Mouse (Mus musculus) forebrain, embryonic 13.5 days (tissue): ENCODE results near the gene Erg28. TPM values are rescaled to one million over a fixed set of nuclear protein-coding genes. Genes with fewer than 3 reads are reported as not detected.

Experiments
- ATAC-seq: fragments of 200-750 bp; cut with Nextera tagmentation; 2 replicates; pipeline ENCODE4 v1.8.0; 2017
- H3K27ac ChIP-seq: fragments of 300-500 bp; sonication (generic); 2 replicates; pipeline ENCODE4 v1.5.1; 2015; ENCODE audit warnings: inconsistent platforms, mild to moderate bottlenecking, moderate library complexity
- H3K27me3 ChIP-seq: fragments of 300-500 bp; sonication (generic); 2 replicates; pipeline ENCODE4 v1.6.1; 2015; ENCODE audit warnings: mild to moderate bottlenecking, inconsistent platforms
- H3K36me3 ChIP-seq: fragments of 300-500 bp; sonication (generic); 2 replicates; pipeline ENCODE4 v1.6.1; 2015; ENCODE audit warnings: mild to moderate bottlenecking, inconsistent platforms; ENCODE audit not compliant: poor library complexity, severe bottlenecking
- H3K4me1 ChIP-seq: fragments of 300-500 bp; sonication (generic); 2 replicates; pipeline ENCODE4 v1.6.1; 2015; ENCODE audit warnings: inconsistent platforms
- H3K4me2 ChIP-seq: fragments of 300-500 bp; sonication (generic); 2 replicates; pipeline ENCODE4 v1.6.1; 2015; ENCODE audit warnings: inconsistent platforms, mild to moderate bottlenecking, moderate library complexity
- H3K4me3 ChIP-seq: fragments of 300-500 bp; sonication (generic); 2 replicates; pipeline ENCODE4 v1.5.1; 2015; ENCODE audit warnings: mild to moderate bottlenecking, inconsistent platforms
- H3K9ac ChIP-seq: fragments of 300-500 bp; sonication (generic); 2 replicates; pipeline ENCODE4 v1.6.1; 2015; ENCODE audit warnings: mild to moderate bottlenecking, inconsistent platforms
- H3K9me3 ChIP-seq: fragments of 300-500 bp; sonication (generic); replicated peaks from 2 replicates; pipeline ENCODE4 v1.6.1; 2016; ENCODE audit warnings: inconsistent platforms
- WGBS: fragments of 180-500 bp; shearing (Covaris S2); methylation state at CpG from one replicate; pipeline ENCODE4 v1.1.7; 2015; 5-methylcytosine and 5-hydroxymethylcytosine counted together
- polyA plus RNA-seq: library from polyadenylated mRNA; unstranded; fragments of >200 nt; fragmentation: Nextera tagmentation; extraction: Ambion mirVana; gene quantifications from 2 replicates; pipeline ENCODE4 v1.2.1, GENCODE M21; 2015

The Erg28 gene
- polyA plus RNA-seq, 1 experiment from 2014 or later, result 98.5 TPM

GRCm38 (mm10) chr12:85810959-85811358 is 13.4 kb downstream of the Erg28 start:
- Histone ChIP-seq H3K4me2 (no peak overlapping the region), H3K27ac (no peak overlapping the region), H3K4me1 (no peaks in the 10 kb centered on the region), H3K9me3 (no peaks in the 10 kb centered on the region), H3K36me3 (peaks cover 51% of the 10 kb centered on the region), H3K4me3 (no peak overlapping the region), H3K27me3 (no peaks in the 10 kb centered on the region), H3K9ac (no peak overlapping the region)
- no peak for ATAC-seq

DNA sequence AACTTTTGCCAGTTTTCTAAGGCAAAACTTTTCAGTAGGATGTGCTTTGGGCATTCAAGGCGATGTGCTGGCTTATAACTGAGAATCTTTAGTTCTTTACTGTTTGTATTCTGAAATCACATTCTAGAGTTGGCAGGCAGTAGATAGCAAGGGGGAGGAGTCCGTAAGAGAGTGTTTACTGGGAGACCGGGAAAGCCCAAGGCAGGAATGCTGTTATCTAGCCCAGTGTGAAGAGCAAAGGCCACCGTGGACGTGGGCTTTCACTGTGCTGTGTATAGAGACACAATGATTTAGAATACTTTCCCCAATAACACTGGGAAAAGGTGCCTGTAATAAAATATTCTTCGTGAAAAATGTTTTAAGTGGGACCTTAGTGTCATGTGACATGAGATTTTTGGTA is 14.6 kb downstream of the Erg28 start:
- H3K9me3 ChIP-seq, result no peaks in the 10 kb centered on the region
- WGBS, result 78% methylated on average over 6 of the region's 6 CpGs
- no peak overlapping the region for H3K9ac ChIP-seq
- no peaks in the 10 kb centered on the region for H3K27me3 ChIP-seq
- peaks cover 41% of the 10 kb centered on the region for H3K36me3 ChIP-seq
- no peak for ATAC-seq
- H3K27ac ChIP-seq, result no peak overlapping the region
- H3K4me3 ChIP-seq, result no peak overlapping the region
- H3K4me1 ChIP-seq, result no peaks in the 10 kb centered on the region
- H3K4me2 ChIP-seq, result no peak overlapping the region

- WGBS, result 74% methylated on average over 9 of the region's 9 CpGs
- no peaks in the 10 kb centered on the region for H3K4me1 ChIP-seq
Observed at GRCm38 (mm10) chr12:85800031-85800430, 24.3 kb downstream of the Erg28 start.

GRCm38 (mm10) chr12:85795551-85795950 is 28.8 kb downstream of the Erg28 start:
- Histone ChIP-seq H3K4me3 (no peak overlapping the region), H3K9me3 (no peaks in the 10 kb centered on the region), H3K27me3 (no peaks in the 10 kb centered on the region), H3K4me1 (no peaks in the 10 kb centered on the region), H3K4me2 (no peak overlapping the region), H3K36me3 (no peaks in the 10 kb centered on the region), H3K9ac (no peak overlapping the region), H3K27ac (no peak overlapping the region)
- ATAC-seq, result no peak
- 65% methylated on average over 1 of the region's 1 CpGs for WGBS

More at GRCm38 (mm10) chr12:85800031-85800430, 24.3 kb downstream of the Erg28 start:
- Histone ChIP-seq H3K27me3 (no peaks in the 10 kb centered on the region), H3K9ac (no peak overlapping the region), H3K4me2 (no peak overlapping the region), H3K4me3 (no peak overlapping the region), H3K27ac (no peak overlapping the region), H3K36me3 (no peaks in the 10 kb centered on the region), H3K9me3 (no peaks in the 10 kb centered on the region)
- no peak for ATAC-seq

GRCm38 (mm10) chr12:85794094-85794493 is 30.3 kb downstream of the Erg28 start:
- Histone ChIP-seq H3K9me3 (no peaks in the 10 kb centered on the region), H3K4me2 (no peak overlapping the region), H3K4me3 (no peak overlapping the region), H3K9ac (no peak overlapping the region), H3K27me3 (no peaks in the 10 kb centered on the region), H3K4me1 (no peaks in the 10 kb centered on the region), H3K36me3 (no peaks in the 10 kb centered on the region), H3K27ac (no peak overlapping the region)
- 89% methylated on average over 2 of the region's 2 CpGs for WGBS
- no peak for ATAC-seq

DNA sequence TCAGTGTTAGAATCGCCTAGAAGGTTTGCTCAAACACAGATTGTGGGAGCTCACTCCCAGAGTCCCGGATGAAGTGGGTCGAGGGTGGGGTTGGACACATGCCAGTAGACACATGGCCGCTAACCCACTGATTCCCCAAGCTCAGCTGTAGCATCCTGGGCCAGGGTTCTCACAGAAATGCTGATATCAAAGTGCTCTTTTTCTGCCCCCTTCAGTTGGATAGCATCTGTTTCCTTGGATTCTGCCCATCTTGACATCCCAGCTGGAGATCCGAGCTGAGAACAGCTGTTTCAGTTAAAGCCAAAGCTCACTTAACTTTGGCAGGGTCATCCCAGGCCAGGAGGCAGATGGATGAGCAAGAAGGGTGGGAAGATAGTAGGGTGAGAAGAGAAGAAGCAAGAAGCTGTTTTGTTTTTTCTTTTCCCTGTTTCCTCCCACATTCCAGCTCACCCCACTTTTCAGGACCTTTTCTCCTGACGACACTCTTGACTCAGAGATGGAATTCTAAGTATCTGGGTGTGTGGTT is 31.5 kb downstream of the Erg28 start:
- no peaks in the 10 kb centered on the region for H3K4me1 ChIP-seq

DNA sequence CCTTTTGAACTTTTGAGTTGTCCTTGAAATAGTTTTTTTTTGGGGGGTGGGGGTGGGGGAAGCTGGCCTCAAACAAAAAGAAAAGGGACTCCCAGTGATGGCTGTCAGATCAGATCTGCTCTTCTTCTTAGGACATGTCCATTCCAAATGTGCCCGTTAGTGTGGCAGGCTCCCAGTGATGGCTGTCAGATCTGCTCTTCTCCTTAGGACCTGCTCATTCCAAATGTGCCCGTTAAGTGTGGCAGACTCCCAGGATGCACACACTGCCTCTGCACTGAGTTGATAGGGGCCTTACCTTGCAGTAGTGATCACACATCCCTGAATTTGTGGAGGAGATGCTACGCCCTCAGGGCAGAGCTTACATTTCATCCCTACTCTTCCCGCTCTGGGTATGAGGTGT is 32.2 kb downstream of the Erg28 start:
- no peaks in the 10 kb centered on the region for H3K9me3 ChIP-seq
- no peak overlapping the region for H3K9ac ChIP-seq
- ATAC-seq, result no peak
- no peaks in the 10 kb centered on the region for H3K4me1 ChIP-seq
- H3K4me2 ChIP-seq, result no peak overlapping the region
- WGBS, result 84% methylated on average over 4 of the region's 4 CpGs
- H3K4me3 ChIP-seq, result no peak overlapping the region
- H3K27me3 ChIP-seq, result no peaks in the 10 kb centered on the region
- no peaks in the 10 kb centered on the region for H3K36me3 ChIP-seq
- no peak overlapping the region for H3K27ac ChIP-seq

More for the DNA sequence above, 31.5 kb downstream of the Erg28 start:
- Histone ChIP-seq H3K4me3 (no peak overlapping the region), H3K27me3 (no peaks in the 10 kb centered on the region), H3K9me3 (no peaks in the 10 kb centered on the region), H3K36me3 (no peaks in the 10 kb centered on the region), H3K27ac (no peak overlapping the region), H3K4me2 (no peak overlapping the region), H3K9ac (no peak overlapping the region)
- no peak for ATAC-seq
- WGBS, result 74% methylated on average over 6 of the region's 6 CpGs

- no peak overlapping the region for H3K4me3 ChIP-seq
- H3K4me2 ChIP-seq, result no peak overlapping the region
Observed at GRCm38 (mm10) chr12:85784916-85785815, 39.2 kb downstream of the Erg28 start.

DNA sequence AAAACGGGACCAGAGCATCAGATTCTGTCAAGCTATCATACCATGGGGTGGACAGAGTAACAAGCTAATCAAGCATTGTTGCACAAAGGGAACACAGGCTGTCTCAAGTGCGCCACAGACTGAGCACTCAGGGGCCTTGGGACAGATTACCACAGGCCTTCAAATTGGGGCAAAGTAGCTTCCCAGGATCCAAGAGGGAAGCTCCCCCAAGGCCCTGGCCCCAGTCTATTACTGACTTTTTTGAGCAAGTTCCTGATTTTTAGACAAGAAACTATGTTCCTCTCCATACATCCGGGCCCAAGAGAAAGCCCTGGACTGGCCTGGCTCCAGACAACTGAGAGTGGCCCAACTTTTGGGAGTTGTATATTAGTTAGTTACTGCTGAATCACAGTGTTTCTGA is 42.7 kb downstream of the Erg28 start:
- no peak overlapping the region for H3K4me3 ChIP-seq
- no peak for ATAC-seq
- H3K36me3 ChIP-seq, result no peaks in the 10 kb centered on the region
- 85% methylated on average over 3 of the region's 3 CpGs for WGBS
- H3K4me2 ChIP-seq, result no peak overlapping the region
- H3K27ac ChIP-seq, result no peak overlapping the region
- H3K27me3 ChIP-seq, result no peaks in the 10 kb centered on the region
- no peak overlapping the region for H3K9ac ChIP-seq
- no peaks in the 10 kb centered on the region for H3K9me3 ChIP-seq
- H3K4me1 ChIP-seq, result no peaks in the 10 kb centered on the region

More at GRCm38 (mm10) chr12:85784916-85785815, 39.2 kb downstream of the Erg28 start:
- Histone ChIP-seq H3K4me1 (no peaks in the 10 kb centered on the region), H3K36me3 (no peaks in the 10 kb centered on the region), H3K9me3 (no peaks in the 10 kb centered on the region), H3K9ac (no peak overlapping the region), H3K27ac (no peak overlapping the region), H3K27me3 (no peaks in the 10 kb centered on the region)
- ATAC-seq, result no peak
- WGBS, result 85% methylated on average over 19 of the region's 19 CpGs

- H3K4me1 ChIP-seq, result no peaks in the 10 kb centered on the region
- ATAC-seq, result no peak
- no peaks in the 10 kb centered on the region for H3K36me3 ChIP-seq
- no peaks in the 10 kb centered on the region for H3K9me3 ChIP-seq
- no peaks in the 10 kb centered on the region for H3K27me3 ChIP-seq
- WGBS, result 97% methylated on average over 5 of the region's 5 CpGs
- no peak overlapping the region for H3K4me3 ChIP-seq
- no peak overlapping the region for H3K27ac ChIP-seq
- no peak overlapping the region for H3K9ac ChIP-seq
- H3K4me2 ChIP-seq, result no peak overlapping the region
Observed at GRCm38 (mm10) chr12:85779707-85780106, 44.6 kb downstream of the Erg28 start.

GRCm38 (mm10) chr12:85778962-85779361 is 45.4 kb downstream of the Erg28 start:
- Histone ChIP-seq H3K4me3 (no peak overlapping the region), H3K27ac (no peak overlapping the region), H3K9me3 (no peaks in the 10 kb centered on the region), H3K4me1 (no peaks in the 10 kb centered on the region), H3K36me3 (no peaks in the 10 kb centered on the region), H3K27me3 (no peaks in the 10 kb centered on the region), H3K4me2 (no peak overlapping the region), H3K9ac (no peak overlapping the region)
- 85% methylated on average over 3 of the region's 3 CpGs for WGBS
- no peak for ATAC-seq

GRCm38 (mm10) chr12:85771356-85771755 is 53.0 kb downstream of the Erg28 start:
- no peaks in the 10 kb centered on the region for H3K27me3 ChIP-seq
- no peaks in the 10 kb centered on the region for H3K36me3 ChIP-seq
- 83% methylated on average over 3 of the region's 3 CpGs for WGBS
- H3K4me3 ChIP-seq, result no peak overlapping the region
- H3K4me2 ChIP-seq, result no peak overlapping the region
- no peak overlapping the region for H3K9ac ChIP-seq
- no peaks in the 10 kb centered on the region for H3K4me1 ChIP-seq
- H3K27ac ChIP-seq, result no peak overlapping the region
- ATAC-seq, result no peak
- no peaks in the 10 kb centered on the region for H3K9me3 ChIP-seq
